Mouse (Mus musculus) liver, adult 2 months (tissue): ENCODE measurements around the gene Speg.

Experiments used
- CTCF ChIP-seq: fragments of 200-500 bp; IDR thresholded peaks from 2 replicates; pipeline ENCODE4 v1.5.1; 2011; ENCODE audit warnings: low read depth, low read length, control low read depth
- POLR2A ChIP-seq: fragments of 200-500 bp; IDR thresholded peaks from 2 replicates; pipeline ENCODE4 v1.6.1; 2011; ENCODE audit warnings: low read length, control low read depth; ENCODE audit not compliant: insufficient read depth; ENCODE audit errors: extremely low read depth

DNA sequence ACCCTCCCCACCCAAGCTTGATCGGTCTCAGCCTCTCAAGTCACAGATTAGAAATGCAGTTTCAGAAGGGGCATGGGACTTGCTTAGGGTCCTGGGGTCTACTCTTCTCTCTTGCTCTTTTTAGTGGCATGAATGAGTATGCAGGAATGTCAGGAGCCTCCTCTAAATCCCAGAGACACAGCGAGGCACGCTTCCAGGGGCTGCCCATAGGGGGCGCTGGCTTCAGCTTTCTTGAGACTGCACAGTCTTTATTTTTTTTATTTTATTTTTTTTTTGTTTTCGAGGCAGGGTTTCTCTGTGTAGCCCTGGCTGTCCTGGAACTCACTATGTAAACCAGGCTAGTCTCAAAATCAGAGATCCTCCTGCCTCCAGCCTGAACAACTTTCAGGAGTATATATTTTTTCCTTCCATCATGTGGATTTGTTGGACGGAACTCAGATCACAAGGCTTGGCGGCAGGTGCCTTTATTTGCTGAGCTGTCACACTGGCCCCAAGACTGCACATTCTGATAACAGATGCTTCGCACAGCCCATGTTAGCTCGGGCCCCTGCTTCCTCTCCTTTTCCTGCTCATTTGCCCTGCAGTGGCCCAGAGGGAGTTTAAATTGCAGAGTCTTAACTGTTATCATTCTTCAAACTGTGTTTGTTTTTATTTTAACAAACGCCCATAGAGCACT lies 50.8 kb downstream of the Speg start:
- no peak for TF ChIP-seq POLR2A
- TF ChIP-seq CTCF = peak; percentile 79
